Mouse (Mus musculus): ENCODE results near the gene Nodal.

- TF ChIP-seq CTCF (IDR thresholded peaks at IDR 0.05; ENCODE audit: borderline replicate concordance, control insufficient read depth, extremely low read depth, insufficient read depth, low read length, poor library complexity) (no peak), POLR2A (IDR thresholded peaks at IDR 0.05; ENCODE audit: control insufficient read depth, extremely low read depth, insufficient read depth, low read length, poor library complexity) (no peak)
Observed at GRCm38 (mm10) chr10:61383021-61383714, 34.6 kb upstream of the Nodal start, which contains the start of gene Pald1.

Data from thymus, adult 2 months (tissue).